Mouse (Mus musculus) heart, postnatal 36 days (tissue): ENCODE results near the gene Cdk14. TPM values are rescaled to one million over a fixed set of nuclear protein-coding genes. Genes with fewer than 3 reads are reported as not detected.
A peak's percentile ranks its signal among the peaks of the same experiment; 100 is the strongest.
"Not testable (repeated sequence)": the region's sequence is repeated elsewhere in the genome, so short reads cannot be mapped to it uniquely, and the experiment has no call there.

Source experiments
- DNase-seq, 2 experiments: peaks; one replicate each; pipeline ENCODE4 v3.0.0; 2021 to 2022
- intact Hi-C: fragments of 180-260 bp; cut with DNase I; formaldehyde crosslinking; loops from one replicate; pipeline ENCODE4 v1.15.1; 2025
- total RNA-seq, 2 experiments: library from RNA; stranded (reverse); gene quantifications; 2 replicates each; pipeline ENCODE4 v1.2.3; 2021

Gene Cdk14
- total RNA-seq, 2 experiments from 2014 or later: 8.6 to 10.6 TPM

- intact Hi-C loops: no loop called here
- DNase-seq: no peak
Measured at GRCm38 (mm10) chr5:4948090-4948954, 471.8 kb downstream of the Cdk14 start.

GRCm38 (mm10) chr5:4935131-4935530 lies 485.0 kb downstream of the Cdk14 start:
- intact Hi-C loops: no loop called here
- no peak for DNase-seq

- no peak for DNase-seq
- intact Hi-C loops: no loop called here
Measured at GRCm38 (mm10) chr5:4934491-4934890, 485.6 kb downstream of the Cdk14 start.

GRCm38 (mm10) chr5:4931539-4932143 lies 488.5 kb downstream of the Cdk14 start:
- intact Hi-C loops: no loop called here
- no peak for DNase-seq

GRCm38 (mm10) chr5:4929628-4930027 lies 490.5 kb downstream of the Cdk14 start:
- intact Hi-C loops: no loop called here
- DNase-seq: no peak

- intact Hi-C loops: no loop called here
- DNase-seq: no peak
Measured at GRCm38 (mm10) chr5:4924866-4925265, 495.2 kb downstream of the Cdk14 start.

GRCm38 (mm10) chr5:4918376-4918775 lies 501.7 kb downstream of the Cdk14 start:
- intact Hi-C loops: loop anchor here (5.0 to 10.0 kb wide), 3 partner anchors 161 to 1024 kb away; partner anchors contain the start of genes Fzd1 and Mterf1a
- peak; percentile 61 to 64 for DNase-seq

- no peak for DNase-seq
- intact Hi-C loops: loop anchor here (5.0 to 10.0 kb wide), 3 partner anchors 160 to 1023 kb away; partner anchors contain the start of genes Fzd1 and Mterf1a
Measured at GRCm38 (mm10) chr5:4917743-4918142, 502.4 kb downstream of the Cdk14 start.

- no peak for DNase-seq
- intact Hi-C loops: loop anchor here (5.0 to 10.0 kb wide), 3 partner anchors 160 to 1022 kb away; partner anchors contain the start of genes Fzd1 and Mterf1a
Measured at GRCm38 (mm10) chr5:4917274-4917673, 502.8 kb downstream of the Cdk14 start.

- DNase-seq: no peak
- intact Hi-C loops: loop anchor here (5.0 to 10.0 kb wide), 3 partner anchors 159 to 1022 kb away; partner anchors contain the start of genes Fzd1 and Mterf1a
Measured at GRCm38 (mm10) chr5:4916390-4917273, 503.5 kb downstream of the Cdk14 start.

GRCm38 (mm10) chr5:4904911-4905310 lies 515.2 kb downstream of the Cdk14 start:
- intact Hi-C loops, DNase-seq: not testable (repeated sequence)

GRCm38 (mm10) chr5:4898241-4898640 lies 521.9 kb downstream of the Cdk14 start:
- intact Hi-C loops: no loop called here
- no peak for DNase-seq

GRCm38 (mm10) chr5:4894988-4895387 lies 525.1 kb downstream of the Cdk14 start:
- intact Hi-C loops: no loop called here

GRCm38 (mm10) chr5:4893852-4894207 lies 526.3 kb downstream of the Cdk14 start:
- DNase-seq: no peak
- intact Hi-C loops: no loop called here

More at GRCm38 (mm10) chr5:4894988-4895387, 525.1 kb downstream of the Cdk14 start:
- DNase-seq: no peak

- intact Hi-C loops: no loop called here
- no peak for DNase-seq
Measured at GRCm38 (mm10) chr5:4893206-4893851, 526.8 kb downstream of the Cdk14 start.

- intact Hi-C loops: no loop called here
- no peak for DNase-seq
Measured at GRCm38 (mm10) chr5:4892734-4893133, 527.4 kb downstream of the Cdk14 start.

GRCm38 (mm10) chr5:4891862-4892704 lies 528.0 kb downstream of the Cdk14 start:
- no peak for DNase-seq
- intact Hi-C loops: no loop called here

- no peak for DNase-seq
- intact Hi-C loops: no loop called here
Measured at GRCm38 (mm10) chr5:4887069-4887468, 533.0 kb downstream of the Cdk14 start.

GRCm38 (mm10) chr5:4882841-4883240 lies 537.3 kb downstream of the Cdk14 start:
- intact Hi-C loops: no loop called here
- DNase-seq: no peak
